Mouse (Mus musculus): ENCODE measurements around the gene Lrrc20.
"Not testable (repeated sequence)": the region's sequence is repeated elsewhere in the genome, so short reads cannot be mapped to it uniquely, and the experiment has no call there.

Lrrc20 gene

GRCm38 (mm10) chr10:61570181-61570580, 94.6 kb downstream of the Lrrc20 start:
- no peak for DNase-seq (ENCODE audit: low read depth, low spot score)

DNA sequence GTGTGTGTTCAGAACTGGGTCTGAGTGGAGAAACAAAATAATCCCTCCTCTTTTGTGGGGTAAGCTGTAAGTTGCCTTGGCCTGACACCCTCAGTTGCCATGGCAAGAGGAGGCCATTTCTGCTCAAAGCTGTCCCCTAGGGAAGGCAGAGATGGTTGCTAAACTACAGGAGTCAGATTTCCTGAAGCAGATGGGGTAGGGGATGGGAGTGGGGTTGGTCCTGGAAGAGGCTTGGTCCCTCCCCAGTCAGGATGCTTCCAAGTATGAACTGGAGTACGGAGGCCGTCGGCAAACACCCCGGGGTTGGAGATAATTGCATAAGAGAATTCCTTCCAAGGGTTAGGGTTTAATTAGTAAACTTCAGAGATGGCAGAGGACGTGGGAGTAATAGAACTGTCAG, 96.5 kb downstream of the Lrrc20 start:
- DNase-seq (ENCODE audit: low read depth, low spot score): no peak

DNA sequence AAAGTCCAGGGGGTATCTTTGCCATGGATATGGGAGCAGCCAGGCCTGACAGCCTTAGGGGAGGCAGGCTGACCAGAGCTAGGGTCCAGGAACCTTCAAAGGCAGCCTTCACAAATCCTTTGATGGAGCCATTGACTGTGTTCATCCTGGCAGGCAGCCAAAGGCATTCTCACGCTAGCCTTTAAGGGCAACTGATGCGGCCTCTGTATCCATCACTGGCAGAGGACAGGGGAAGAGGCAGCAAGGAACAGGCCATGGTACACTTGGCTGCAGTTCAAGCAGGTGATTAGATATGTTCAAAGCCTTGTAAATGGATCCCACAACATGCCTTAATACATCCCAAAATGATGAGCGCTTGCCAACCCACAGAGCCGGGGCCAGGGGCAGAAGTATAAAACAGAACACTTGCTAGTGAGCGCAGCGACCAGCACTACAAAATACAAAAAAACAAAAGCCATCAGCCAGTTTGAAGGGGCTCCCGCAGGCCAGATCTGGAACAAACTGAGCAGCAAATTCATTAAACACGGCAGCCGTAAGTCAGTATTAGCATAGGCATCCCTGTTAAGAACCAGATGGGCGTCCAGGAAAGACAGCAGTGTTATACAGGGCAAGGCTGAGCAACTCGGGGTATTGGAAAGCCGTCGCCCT, 100.6 kb downstream of the Lrrc20 start:
- no peak for DNase-seq (ENCODE audit: low read depth, low spot score)

GRCm38 (mm10) chr10:61587241-61587849, 111.7 kb downstream of the Lrrc20 start:
- no peak for DNase-seq (ENCODE audit: low read depth, low spot score)

DNA sequence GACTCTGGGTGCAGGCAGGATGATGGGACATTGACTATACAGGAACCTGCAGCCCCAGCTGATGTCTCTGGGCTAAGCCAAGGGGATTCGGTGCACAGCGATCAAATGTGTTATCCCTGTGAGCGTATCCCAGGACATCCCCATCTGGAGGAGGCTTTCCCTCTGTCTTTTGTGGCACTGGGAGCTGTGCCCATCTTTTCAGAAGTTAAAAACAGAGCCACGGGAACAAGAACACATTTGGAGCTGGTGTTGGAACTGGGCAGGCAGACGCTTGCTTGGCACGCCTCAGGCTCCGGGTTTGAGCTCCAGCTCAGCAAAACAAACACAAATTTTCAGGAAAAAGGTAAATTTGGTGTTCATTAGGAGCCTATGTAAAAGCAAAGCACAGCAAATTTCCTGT, 122.4 kb downstream of the Lrrc20 start:
- no peak for DNase-seq (ENCODE audit: low read depth, low spot score)

GRCm38 (mm10) chr10:61599556-61600114, 124.0 kb downstream of the Lrrc20 start:
- DNase-seq (ENCODE audit: low read depth, low spot score): no peak

DNA sequence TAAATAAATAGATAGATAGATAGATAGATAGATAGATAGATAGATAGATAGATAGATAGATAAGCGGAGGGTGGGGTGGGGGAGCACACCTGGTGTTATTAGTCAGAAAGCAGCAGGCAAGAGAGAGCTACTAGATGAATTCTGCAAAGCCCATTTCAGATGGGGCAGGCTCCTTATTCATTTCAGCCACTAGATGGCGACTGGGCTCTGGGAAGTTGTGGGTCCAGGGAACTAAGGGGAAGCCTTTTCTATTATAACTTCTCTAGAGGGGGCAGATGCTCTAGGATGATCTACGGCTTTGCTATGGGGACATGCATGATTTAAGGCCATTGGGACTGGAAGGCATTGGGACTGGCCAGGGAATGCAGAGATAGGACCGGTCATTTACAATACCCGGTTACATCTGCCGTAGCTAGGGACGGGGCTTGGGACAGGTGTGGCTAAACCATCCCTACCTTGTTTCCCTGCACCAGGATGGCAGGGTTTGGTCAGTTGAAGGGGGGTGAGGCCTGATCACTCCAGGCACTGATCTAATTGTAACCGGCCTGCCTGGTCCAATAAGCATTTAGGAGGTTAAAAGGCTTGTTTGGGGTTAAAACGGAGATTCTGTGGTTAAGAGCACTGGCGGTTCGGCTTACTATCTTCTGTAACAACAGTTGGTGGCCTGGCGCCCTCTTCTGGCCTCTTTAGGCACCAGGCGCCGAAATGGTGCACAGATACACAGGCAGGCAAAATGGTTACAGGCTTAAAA, 126.9 kb downstream of the Lrrc20 start:
- DNase-seq (ENCODE audit: low read depth, low spot score): peak; percentile 63

DNA sequence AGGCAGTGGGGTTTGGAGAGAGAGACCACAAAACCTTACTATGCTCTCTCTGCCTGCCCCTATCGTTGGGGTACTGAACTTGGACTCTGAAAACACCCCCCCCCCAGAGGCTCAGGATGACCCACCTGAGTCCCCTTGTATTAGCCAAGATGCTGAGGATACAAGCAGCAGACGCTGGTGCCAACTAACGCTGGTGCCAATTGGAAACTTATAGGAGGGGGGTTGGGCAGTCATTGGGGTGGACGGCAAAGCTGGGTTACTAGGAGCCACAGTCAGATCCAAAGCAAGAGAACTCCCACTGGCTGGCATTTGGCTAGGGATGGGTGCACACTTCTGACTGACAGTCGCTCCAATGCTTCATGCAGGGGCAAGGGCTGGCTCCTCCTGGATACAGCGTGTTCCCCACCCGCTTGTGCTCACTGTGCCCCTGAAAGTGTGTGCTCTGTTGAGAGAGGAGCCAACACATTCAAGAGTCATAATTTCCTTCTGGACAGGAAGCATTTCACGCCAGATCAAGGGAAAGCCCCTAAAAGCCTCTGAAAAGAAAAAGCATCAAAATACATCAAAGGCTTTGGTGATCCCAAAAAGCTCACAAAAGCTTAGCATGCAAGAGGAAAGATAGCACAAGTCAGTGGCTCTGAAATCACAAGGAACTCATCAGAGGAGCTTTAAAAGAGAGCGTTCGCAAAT, 128.9 kb downstream of the Lrrc20 start:
- DNase-seq (ENCODE audit: low read depth, low spot score): no peak

DNA sequence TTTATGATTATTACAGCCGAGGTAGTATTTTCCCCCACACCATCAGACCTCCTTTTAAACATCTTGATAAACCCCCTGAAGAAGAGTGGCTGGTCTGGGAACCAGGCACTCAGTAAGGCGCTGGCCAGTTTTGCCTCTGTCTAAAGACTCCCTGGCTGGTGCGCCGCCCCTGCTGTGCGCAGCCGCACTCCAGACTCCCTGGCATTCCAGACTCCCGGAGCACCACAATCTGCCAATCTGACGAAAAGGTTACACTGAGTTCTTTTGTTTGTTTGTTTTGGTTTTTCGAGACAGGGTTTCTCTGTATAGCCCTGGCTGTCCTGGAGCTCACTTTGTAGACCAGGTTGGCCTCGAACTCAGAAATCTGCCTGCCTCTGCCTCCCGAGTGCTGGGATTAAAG, 129.8 kb downstream of the Lrrc20 start:
- not testable (repeated sequence) for DNase-seq (ENCODE audit: low read depth, low spot score)

DNA sequence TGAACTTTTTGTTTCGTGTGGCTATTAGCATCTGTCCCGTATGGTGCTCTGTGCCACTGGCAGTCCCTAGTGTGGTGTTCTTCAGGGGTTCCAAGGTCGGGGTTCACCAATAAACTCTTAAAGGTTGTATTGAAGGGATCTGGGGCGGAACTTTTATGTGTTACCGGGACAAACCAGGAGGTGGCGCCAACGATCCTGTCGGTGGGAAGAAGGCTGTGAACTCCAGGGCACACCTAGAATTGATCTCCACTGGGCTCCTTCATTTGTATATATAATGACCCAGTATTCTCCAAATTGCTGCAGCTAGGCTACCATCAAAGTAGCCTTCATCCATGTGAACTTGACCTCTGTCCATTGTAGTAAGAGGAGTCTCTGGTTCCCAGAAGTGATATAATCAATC, 130.2 kb downstream of the Lrrc20 start:
- peak; percentile 74 for DNase-seq (ENCODE audit: low read depth, low spot score)

DNA sequence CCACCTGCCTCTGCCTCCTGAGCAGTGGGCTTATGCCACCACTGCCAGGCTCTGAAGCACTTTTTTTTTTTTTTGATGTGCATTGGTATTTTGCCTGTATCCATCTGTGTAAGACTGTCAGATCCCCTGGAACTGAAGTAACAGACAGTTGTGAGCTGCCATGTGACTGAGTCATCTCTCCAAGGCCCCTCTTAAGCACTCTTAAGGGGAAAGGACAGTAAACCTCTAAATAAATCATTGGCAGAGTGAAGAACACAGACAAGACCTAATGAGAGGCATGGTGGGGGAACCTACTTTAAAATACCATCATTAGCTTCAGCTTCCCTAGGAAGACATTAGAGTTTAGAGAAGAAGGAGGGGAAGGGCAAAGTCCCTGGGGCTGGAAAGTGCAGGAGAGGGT, 132.6 kb downstream of the Lrrc20 start:
- no peak for DNase-seq (ENCODE audit: low read depth, low spot score)

GRCm38 (mm10) chr10:61610650-61611235, 135.1 kb downstream of the Lrrc20 start:
- peak; percentile 61 for DNase-seq (ENCODE audit: low read depth, low spot score)

DNA sequence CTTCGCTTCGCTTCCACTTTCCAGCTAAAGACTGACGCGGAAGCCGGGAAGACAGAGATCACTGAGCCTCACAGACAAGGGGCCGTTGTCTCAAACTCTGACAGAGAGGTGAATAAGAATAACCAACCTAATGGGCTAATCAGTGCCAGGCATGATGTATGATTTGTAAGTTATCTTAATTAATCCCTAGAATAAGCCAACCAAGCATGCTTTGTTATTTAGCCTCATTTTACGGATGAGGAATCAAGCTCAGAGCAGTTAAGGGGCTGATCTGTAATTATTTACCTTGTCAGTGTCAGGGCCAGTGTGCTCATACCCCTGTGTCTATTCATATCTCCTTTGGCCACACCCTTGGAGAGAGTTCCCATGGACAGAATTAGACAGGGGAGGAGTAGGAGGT, 138.7 kb downstream of the Lrrc20 start:
- DNase-seq (ENCODE audit: low read depth, low spot score): no peak

DNA sequence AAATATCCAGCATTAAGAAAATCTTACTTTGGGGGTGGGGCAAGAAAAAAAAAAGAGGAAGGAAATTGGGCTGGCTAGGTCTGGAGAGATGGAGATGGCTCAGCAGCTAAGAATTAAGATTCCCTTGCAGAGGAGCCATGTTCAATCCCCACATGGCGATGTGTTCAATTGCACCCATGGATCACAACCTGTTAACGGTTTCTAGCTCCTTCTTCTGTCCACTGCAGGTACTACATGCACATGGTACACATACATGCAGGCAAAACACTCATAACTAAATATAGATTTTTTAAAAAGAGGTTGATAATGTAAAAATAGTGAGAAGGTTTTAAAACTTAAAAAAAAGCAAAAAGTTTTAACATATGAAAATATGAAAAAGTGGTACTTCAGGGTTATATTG, 142.9 kb downstream of the Lrrc20 start:
- no peak for DNase-seq (ENCODE audit: low read depth, low spot score)

- DNase-seq (ENCODE audit: low read depth, low spot score): no peak
Measured at GRCm38 (mm10) chr10:61621681-61622080, 146.1 kb downstream of the Lrrc20 start.

DNA sequence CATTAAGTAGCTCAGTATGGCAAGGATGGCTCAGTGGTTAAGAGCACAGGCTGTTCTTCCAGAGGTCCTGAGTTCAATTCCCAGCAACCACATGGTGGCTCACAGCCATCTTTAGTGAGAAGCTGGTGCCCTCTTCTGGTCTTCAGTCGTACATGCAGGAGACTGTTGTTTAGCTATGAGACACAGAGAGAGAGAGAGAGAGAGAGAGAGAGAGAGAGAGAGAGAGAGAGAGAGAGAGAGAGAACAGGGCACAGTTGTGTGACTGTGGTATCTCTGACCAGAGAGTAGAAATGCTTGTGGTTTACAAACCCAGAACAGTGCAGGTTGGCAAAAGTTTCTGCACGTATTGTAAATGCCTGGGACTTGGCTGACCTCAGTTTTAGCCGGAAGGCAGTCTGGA, 148.3 kb downstream of the Lrrc20 start:
- DNase-seq (ENCODE audit: low read depth, low spot score): not testable (repeated sequence)

DNA sequence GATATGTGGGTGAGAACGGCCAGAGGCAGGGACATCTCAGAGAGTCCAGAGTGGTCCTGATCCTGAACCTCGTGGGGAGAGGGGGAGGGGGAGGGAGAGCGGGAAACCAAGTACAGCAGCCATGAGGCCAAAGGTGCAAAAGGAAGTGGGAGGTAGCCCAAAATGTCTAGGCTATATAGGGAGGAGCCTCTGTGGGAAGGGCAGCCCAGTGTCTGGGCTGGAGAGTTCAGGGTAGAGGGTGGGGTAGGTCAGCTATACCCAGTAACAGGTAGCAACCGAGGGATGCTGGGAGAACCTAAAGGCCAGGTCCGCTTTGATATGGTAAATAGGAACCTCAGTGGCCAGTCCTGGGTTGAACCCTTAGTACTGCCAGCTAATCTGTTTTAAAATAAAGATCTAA, 149.2 kb downstream of the Lrrc20 start:
- DNase-seq (ENCODE audit: low read depth, low spot score): no peak

GRCm38 (mm10) chr10:61625381-61626257, 150.0 kb downstream of the Lrrc20 start:
- no peak for DNase-seq (ENCODE audit: low read depth, low spot score)

DNA sequence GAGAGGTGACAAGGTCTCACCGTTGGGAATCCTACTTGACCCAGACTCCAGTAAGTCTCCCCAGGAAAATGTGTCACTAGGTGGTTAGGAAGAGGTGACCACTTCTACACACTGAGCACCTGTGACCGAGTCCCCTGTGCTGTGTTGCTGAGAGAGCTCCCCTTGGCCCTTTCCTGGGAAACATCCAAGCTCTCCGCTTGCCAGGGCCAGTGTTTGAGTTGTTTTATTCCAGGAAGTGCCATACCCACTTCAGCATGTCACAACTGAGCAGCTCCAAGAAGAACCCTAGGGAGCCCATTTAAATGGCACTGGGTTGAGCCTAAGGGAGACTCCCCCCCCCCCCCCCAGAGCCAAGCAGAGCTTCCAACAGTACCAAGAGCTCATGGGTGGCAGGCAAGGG, 150.9 kb downstream of the Lrrc20 start:
- no peak for DNase-seq (ENCODE audit: low read depth, low spot score)

- DNase-seq (ENCODE audit: low read depth, low spot score): no peak
Measured at GRCm38 (mm10) chr10:61627195-61627937, 151.8 kb downstream of the Lrrc20 start.

Data from forelimb bud, embryonic 11.5 days (tissue).